Mouse (Mus musculus): ENCODE results near the gene Xrra1. TPM values are rescaled to one million over a fixed set of nuclear protein-coding genes. Genes with fewer than 3 reads are reported as not detected.
"Not testable (repeated sequence)": the region's sequence is repeated elsewhere in the genome, so short reads cannot be mapped to it uniquely, and the experiment has no call there.

Gene Xrra1
- polyA plus RNA-seq, 1 experiment from 2014 or later: 0.81 TPM

- Histone ChIP-seq H3K4me2 (ENCODE audit: low read length) (no peak overlapping the region), H3K9me3 (ENCODE audit: control insufficient read depth, low read length) (no peaks in the 10 kb centered on the region), H3K36me3 (ENCODE audit: control insufficient read depth, insufficient read depth, low read length) (peaks cover 29% of the 10 kb centered on the region), H3K27me3 (replicated peaks; ENCODE audit: control insufficient read depth, insufficient read depth, low read length) (no peaks in the 10 kb centered on the region), H3K9ac (ENCODE audit: low read depth, low read length) (no peak overlapping the region), H3K4me1 (ENCODE audit: control insufficient read depth, insufficient read depth, low read depth, low read length) (no peaks in the 10 kb centered on the region), H3K27ac (ENCODE audit: low read depth, low read length) (no peak overlapping the region), H3K4me3 (ENCODE audit: low read length) (no peak overlapping the region)
- 93% methylated on average over 3 of the region's 3 CpGs for WGBS
- ATAC-seq: no peak
Observed at GRCm38 (mm10) chr7:99945939-99946338, 87.0 kb downstream of the Xrra1 start.

- no peaks in the 10 kb centered on the region for H3K27me3 ChIP-seq (replicated peaks; ENCODE audit: control insufficient read depth, insufficient read depth, low read length)
- no peak overlapping the region for H3K27ac ChIP-seq (ENCODE audit: low read depth, low read length)
- H3K9ac ChIP-seq (ENCODE audit: low read depth, low read length): no peak overlapping the region
- no peak for ATAC-seq
- no peak overlapping the region for H3K4me2 ChIP-seq (ENCODE audit: low read length)
- peaks cover 29% of the 10 kb centered on the region for H3K36me3 ChIP-seq (ENCODE audit: control insufficient read depth, insufficient read depth, low read length)
- WGBS: 92% methylated on average over 4 of the region's 4 CpGs
- no peaks in the 10 kb centered on the region for H3K9me3 ChIP-seq (ENCODE audit: control insufficient read depth, low read length)
- H3K4me3 ChIP-seq (ENCODE audit: low read length): no peak overlapping the region
- no peaks in the 10 kb centered on the region for H3K4me1 ChIP-seq (ENCODE audit: control insufficient read depth, insufficient read depth, low read depth, low read length)
Observed at GRCm38 (mm10) chr7:99946356-99946755, 87.4 kb downstream of the Xrra1 start.

- Histone ChIP-seq H3K4me1 (ENCODE audit: control insufficient read depth, insufficient read depth, low read depth, low read length) (no peaks in the 10 kb centered on the region), H3K9ac (ENCODE audit: low read depth, low read length) (no peak overlapping the region), H3K36me3 (ENCODE audit: control insufficient read depth, insufficient read depth, low read length) (peaks cover 29% of the 10 kb centered on the region), H3K4me2 (ENCODE audit: low read length) (no peak overlapping the region), H3K27ac (ENCODE audit: low read depth, low read length) (no peak overlapping the region), H3K4me3 (ENCODE audit: low read length) (no peak overlapping the region), H3K9me3 (ENCODE audit: control insufficient read depth, low read length) (no peaks in the 10 kb centered on the region), H3K27me3 (replicated peaks; ENCODE audit: control insufficient read depth, insufficient read depth, low read length) (no peaks in the 10 kb centered on the region)
- no peak for ATAC-seq
- WGBS: 93% methylated on average over 9 of the region's 9 CpGs
Observed at GRCm38 (mm10) chr7:99947329-99947728, 88.4 kb downstream of the Xrra1 start.

GRCm38 (mm10) chr7:99953442-99954098, 94.7 kb downstream of the Xrra1 start:
- ATAC-seq: no peak
- Histone ChIP-seq H3K27ac (ENCODE audit: low read depth, low read length) (no peak overlapping the region), H3K4me3 (ENCODE audit: low read length) (no peak overlapping the region), H3K4me2 (ENCODE audit: low read length) (no peak overlapping the region), H3K27me3 (replicated peaks; ENCODE audit: control insufficient read depth, insufficient read depth, low read length) (no peaks in the 10 kb centered on the region), H3K36me3 (ENCODE audit: control insufficient read depth, insufficient read depth, low read length) (no peaks in the 10 kb centered on the region), H3K9me3 (ENCODE audit: control insufficient read depth, low read length) (no peaks in the 10 kb centered on the region), H3K4me1 (ENCODE audit: control insufficient read depth, insufficient read depth, low read depth, low read length) (peaks cover 2% of the 10 kb centered on the region; the same call in 1 of the 2 replicates), H3K9ac (ENCODE audit: low read depth, low read length) (no peak overlapping the region)
- 92% methylated on average over 6 of the region's 6 CpGs for WGBS

GRCm38 (mm10) chr7:99954212-99954611, 95.3 kb downstream of the Xrra1 start:
- WGBS: 93% methylated on average over 8 of the region's 8 CpGs
- Histone ChIP-seq H3K27ac (ENCODE audit: low read depth, low read length) (no peak overlapping the region), H3K9me3 (ENCODE audit: control insufficient read depth, low read length) (no peaks in the 10 kb centered on the region), H3K36me3 (ENCODE audit: control insufficient read depth, insufficient read depth, low read length) (no peaks in the 10 kb centered on the region), H3K9ac (ENCODE audit: low read depth, low read length) (no peak overlapping the region), H3K4me1 (ENCODE audit: control insufficient read depth, insufficient read depth, low read depth, low read length) (peaks cover 2% of the 10 kb centered on the region; the same call in 1 of the 2 replicates), H3K27me3 (replicated peaks; ENCODE audit: control insufficient read depth, insufficient read depth, low read length) (no peaks in the 10 kb centered on the region), H3K4me3 (ENCODE audit: low read length) (no peak overlapping the region), H3K4me2 (ENCODE audit: low read length) (no peak overlapping the region)
- no peak; the same call in 1 of the 2 replicates for ATAC-seq

GRCm38 (mm10) chr7:99956095-99956494, 97.2 kb downstream of the Xrra1 start:
- Histone ChIP-seq H3K9ac (ENCODE audit: low read depth, low read length) (no peak overlapping the region), H3K27ac (ENCODE audit: low read depth, low read length) (no peak overlapping the region), H3K4me2 (ENCODE audit: low read length) (no peak overlapping the region), H3K36me3 (ENCODE audit: control insufficient read depth, insufficient read depth, low read length) (no peaks in the 10 kb centered on the region), H3K9me3 (ENCODE audit: control insufficient read depth, low read length) (no peaks in the 10 kb centered on the region), H3K27me3 (replicated peaks; ENCODE audit: control insufficient read depth, insufficient read depth, low read length) (no peaks in the 10 kb centered on the region), H3K4me3 (ENCODE audit: low read length) (no peak overlapping the region), H3K4me1 (ENCODE audit: control insufficient read depth, insufficient read depth, low read depth, low read length) (peaks cover 2% of the 10 kb centered on the region; the same call in 1 of the 2 replicates)
- whole genome bisulfite sequencing: 97% methylated on average over 7 of the region's 7 CpGs
- ATAC-seq: no peak

GRCm38 (mm10) chr7:99957226-99957965, 98.5 kb downstream of the Xrra1 start:
- H3K27ac ChIP-seq (ENCODE audit: low read depth, low read length): no peak overlapping the region

GRCm38 (mm10) chr7:99960571-99960970, 101.7 kb downstream of the Xrra1 start:
- H3K4me2 ChIP-seq (ENCODE audit: low read length); H3K27me3 ChIP-seq (replicated peaks; ENCODE audit: control insufficient read depth, insufficient read depth, low read length); H3K27ac ChIP-seq (ENCODE audit: low read depth, low read length); ATAC-seq; H3K4me3 ChIP-seq (ENCODE audit: low read length); H3K36me3 ChIP-seq (ENCODE audit: control insufficient read depth, insufficient read depth, low read length); H3K9ac ChIP-seq (ENCODE audit: low read depth, low read length); H3K9me3 ChIP-seq (ENCODE audit: control insufficient read depth, low read length): not testable (repeated sequence)
- peaks cover 21% of the 10 kb centered on the region for H3K4me1 ChIP-seq (ENCODE audit: control insufficient read depth, insufficient read depth, low read depth, low read length)
- 86% methylated on average over 2 of the region's 2 CpGs for WGBS

More at GRCm38 (mm10) chr7:99957226-99957965, 98.5 kb downstream of the Xrra1 start:
- no peak overlapping the region for H3K4me2 ChIP-seq (ENCODE audit: low read length)
- H3K4me3 ChIP-seq (ENCODE audit: low read length): no peak overlapping the region
- no peaks in the 10 kb centered on the region for H3K9me3 ChIP-seq (ENCODE audit: control insufficient read depth, low read length)
- H3K4me1 ChIP-seq (ENCODE audit: control insufficient read depth, insufficient read depth, low read depth, low read length): peaks cover 2% of the 10 kb centered on the region; the same call in 1 of the 2 replicates
- WGBS: 75% methylated on average over 12 of the region's 12 CpGs
- H3K9ac ChIP-seq (ENCODE audit: low read depth, low read length): no peak overlapping the region
- no peaks in the 10 kb centered on the region for H3K36me3 ChIP-seq (ENCODE audit: control insufficient read depth, insufficient read depth, low read length)
- ATAC-seq: peak; percentile 30; the same call in 1 of the 2 replicates
- no peaks in the 10 kb centered on the region for H3K27me3 ChIP-seq (replicated peaks; ENCODE audit: control insufficient read depth, insufficient read depth, low read length)

- Histone ChIP-seq H3K36me3 (ENCODE audit: control insufficient read depth, insufficient read depth, low read length) (no peaks in the 10 kb centered on the region), H3K4me3 (ENCODE audit: low read length) (no peak overlapping the region), H3K4me1 (ENCODE audit: control insufficient read depth, insufficient read depth, low read depth, low read length) (peaks cover 31% of the 10 kb centered on the region), H3K27ac (ENCODE audit: low read depth, low read length) (no peak overlapping the region), H3K27me3 (replicated peaks; ENCODE audit: control insufficient read depth, insufficient read depth, low read length) (no peaks in the 10 kb centered on the region), H3K9ac (ENCODE audit: low read depth, low read length) (no peak overlapping the region), H3K4me2 (ENCODE audit: low read length) (no peak overlapping the region), H3K9me3 (ENCODE audit: control insufficient read depth, low read length) (no peaks in the 10 kb centered on the region)
- 93% methylated on average over 2 of the region's 2 CpGs for WGBS
- no peak for ATAC-seq
Observed at GRCm38 (mm10) chr7:99961518-99961917, 102.6 kb downstream of the Xrra1 start.

Data from hindbrain, embryonic 16.5 days (tissue).